Mouse (Mus musculus): ENCODE measurements around the gene Stau1. TPM values are rescaled to one million over a fixed set of nuclear protein-coding genes. Genes with fewer than 3 reads are reported as not detected.
A peak's percentile ranks its signal among the peaks of the same experiment; 100 is the strongest.

Gene Stau1
- polyA plus RNA-seq, 1 experiment from 2014 or later = 31.5 TPM

DNA sequence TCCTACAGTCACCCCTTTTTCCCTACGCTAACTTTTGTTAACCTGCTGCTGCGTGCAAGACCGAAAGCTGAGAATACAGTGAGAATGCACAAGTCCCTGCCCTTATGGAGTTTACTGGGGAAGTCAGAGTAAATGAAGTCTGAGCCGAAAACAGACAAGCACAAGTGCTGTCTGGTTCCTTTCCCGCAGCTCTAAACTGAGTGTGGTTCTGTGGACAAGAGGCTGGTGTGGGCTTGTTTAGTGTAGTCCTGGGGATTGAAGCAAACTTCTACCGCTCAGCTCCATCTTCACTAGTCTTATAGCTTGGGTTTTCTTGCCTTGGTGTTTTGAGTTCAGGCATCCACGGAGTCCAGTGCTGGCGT is 415 bp upstream of the Stau1 start:
- peak overlapping the region; percentile 85 for H3K4me2 ChIP-seq (ENCODE audit: low read depth, low read length)
- ATAC-seq (peak; percentile 18), DNase-seq (no peak)
- peak overlapping the region; percentile 97 for H3K9ac ChIP-seq (replicated peaks)
- H3K9me3 ChIP-seq (ENCODE audit: low read length) = no peaks in the 10 kb centered on the region
- H3K36me3 ChIP-seq (replicated peaks; ENCODE audit: insufficient read depth, low read length) = no peaks in the 10 kb centered on the region
- peak overlapping the region; percentile 97 for H3K4me3 ChIP-seq (ENCODE audit: low read depth, low read length)
- H3K27me3 ChIP-seq (ENCODE audit: insufficient read depth, low read length) = no peaks in the 10 kb centered on the region
- H3K27ac ChIP-seq (ENCODE audit: low read depth) = peak overlapping the region; percentile 81
- peaks cover 23% of the 10 kb centered on the region for H3K4me1 ChIP-seq (ENCODE audit: insufficient read depth)
- 36% methylated on average over 8 of the region's 8 CpGs for WGBS (ENCODE audit: insufficient replicate concordance)
- TF ChIP-seq CTCF (IDR thresholded peaks at IDR 0.05; ENCODE audit: low read depth) = no peak
- TF ChIP-seq EP300 (IDR thresholded peaks at IDR 0.05; ENCODE audit: low read depth) = no peak

DNA sequence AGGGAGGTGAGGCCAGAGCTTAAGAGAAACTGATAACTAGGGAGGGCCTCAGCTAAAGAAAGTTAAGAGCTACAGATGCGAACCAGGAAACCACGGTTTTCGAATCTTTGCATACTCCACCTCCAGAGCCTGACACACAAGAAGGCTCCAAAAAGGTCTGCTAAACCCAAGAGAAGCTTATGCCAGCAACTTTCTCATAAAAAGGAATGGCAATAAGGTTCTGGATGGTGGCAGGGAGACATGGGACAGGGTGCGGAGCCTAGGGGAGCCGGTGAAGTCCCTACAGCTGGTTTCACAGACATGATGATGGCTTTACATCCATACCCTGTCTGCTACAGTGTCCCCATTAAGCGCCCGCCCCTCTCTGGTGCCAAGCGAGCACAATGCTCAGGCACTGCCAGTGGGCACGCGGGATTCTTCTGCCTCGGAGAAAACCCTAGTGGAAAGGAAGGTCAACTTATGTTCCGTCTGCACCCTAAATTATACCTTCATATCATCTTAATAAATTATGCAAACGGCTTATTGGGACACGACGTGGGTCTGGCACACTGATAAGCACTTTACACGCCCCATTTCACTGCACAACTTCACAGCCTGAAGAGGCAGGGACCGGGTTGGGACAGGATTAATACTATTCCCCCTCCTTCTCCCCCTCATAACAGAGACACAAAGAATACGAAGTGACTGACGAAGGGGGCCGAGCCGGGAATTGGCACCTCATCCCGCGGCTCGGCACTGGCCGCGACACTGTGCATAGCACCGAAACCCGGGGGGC is 891 bp downstream of the Stau1 start:
- Histone ChIP-seq H3K27me3 (ENCODE audit: insufficient read depth, low read length) (no peaks in the 10 kb centered on the region), H3K36me3 (replicated peaks; ENCODE audit: insufficient read depth, low read length) (no peaks in the 10 kb centered on the region), H3K4me1 (ENCODE audit: insufficient read depth) (peaks cover 31% of the 10 kb centered on the region), H3K4me2 (ENCODE audit: low read depth, low read length) (peak overlapping the region; percentile 85), H3K4me3 (ENCODE audit: low read depth, low read length) (peak overlapping the region; percentile 97), H3K27ac (ENCODE audit: low read depth) (peak overlapping the region; percentile 97), H3K9ac (replicated peaks) (peak overlapping the region; percentile 97), H3K9me3 (ENCODE audit: low read length) (no peaks in the 10 kb centered on the region)
- no peak for TF ChIP-seq CTCF (IDR thresholded peaks at IDR 0.05; ENCODE audit: low read depth)
- 0 out of 2 replicates have a peak, but pooled peaks have one; percentile 20 for TF ChIP-seq EP300 (IDR thresholded peaks at IDR 0.05; ENCODE audit: low read depth)
- WGBS (ENCODE audit: insufficient replicate concordance) = 1% methylated on average over 28 of the region's 28 CpGs
- DNase-seq = peak; percentile 47
- peak; percentile 18 for ATAC-seq

DNA sequence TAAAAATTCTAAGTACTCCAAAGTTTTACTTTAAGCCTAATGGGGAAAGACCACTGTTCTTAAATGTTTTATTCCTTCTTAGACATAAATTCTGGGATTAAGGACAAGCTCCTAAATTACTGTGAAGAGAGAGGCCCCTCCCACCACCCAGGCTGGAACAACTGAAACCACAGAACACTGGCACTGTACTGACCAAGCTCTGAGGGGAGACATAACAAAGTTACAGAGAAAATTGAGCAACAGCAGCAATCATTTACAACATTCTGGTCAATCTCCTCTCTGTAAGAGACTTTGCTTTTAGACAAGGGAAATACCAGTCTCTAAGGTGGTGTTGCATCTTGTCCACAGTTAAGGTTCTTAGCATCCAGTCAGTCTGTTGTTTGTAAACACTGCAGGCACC is 4.2 kb downstream of the Stau1 start:
- Histone ChIP-seq H3K4me1 (ENCODE audit: insufficient read depth) (peaks cover 43% of the 10 kb centered on the region), H3K4me3 (ENCODE audit: low read depth, low read length) (no peak overlapping the region), H3K9me3 (ENCODE audit: low read length) (no peaks in the 10 kb centered on the region), H3K4me2 (ENCODE audit: low read depth, low read length) (peak overlapping the region; percentile 85), H3K27me3 (ENCODE audit: insufficient read depth, low read length) (no peaks in the 10 kb centered on the region), H3K27ac (ENCODE audit: low read depth) (peak overlapping the region; percentile 67), H3K9ac (replicated peaks) (no peak overlapping the region; the same call in 1 of the 2 replicates), H3K36me3 (replicated peaks; ENCODE audit: insufficient read depth, low read length) (no peaks in the 10 kb centered on the region)
- TF ChIP-seq CTCF (IDR thresholded peaks at IDR 0.05; ENCODE audit: low read depth) (no peak), EP300 (IDR thresholded peaks at IDR 0.05; ENCODE audit: low read depth) (no peak)
- DNase-seq = no peak
- 0 out of 2 replicates have a peak, but pooled peaks have one; percentile 9 for ATAC-seq

DNA sequence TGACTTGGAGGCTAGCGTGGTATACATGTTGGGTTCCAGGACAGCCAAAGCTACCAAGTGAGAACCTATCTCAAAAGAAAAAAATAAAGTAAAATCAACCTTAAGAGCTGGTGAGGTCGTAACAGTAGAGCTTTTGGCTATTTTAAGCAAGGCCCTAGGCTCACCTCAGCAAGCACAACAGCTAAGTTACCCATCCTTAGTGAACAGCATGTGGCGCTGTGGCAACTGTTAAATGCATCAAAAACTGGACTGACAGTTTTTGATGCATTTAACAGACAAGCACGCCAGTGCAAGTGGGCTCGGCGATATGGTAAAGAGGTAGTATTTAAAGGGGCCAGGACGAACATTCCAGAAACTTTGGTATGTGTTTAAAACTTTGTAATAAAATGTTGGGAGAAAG is 5.2 kb downstream of the Stau1 start:
- ATAC-seq (no peak), DNase-seq (no peak)
- no peak overlapping the region for H3K27ac ChIP-seq (ENCODE audit: low read depth)
- WGBS (ENCODE audit: insufficient replicate concordance) = 60% methylated on average over 7 of the region's 7 CpGs
- H3K4me3 ChIP-seq (ENCODE audit: low read depth, low read length) = no peak overlapping the region
- H3K4me2 ChIP-seq (ENCODE audit: low read depth, low read length) = 0 out of 2 replicates have a peak overlapping the region, but pooled peaks have one; percentile 4
- H3K36me3 ChIP-seq (replicated peaks; ENCODE audit: insufficient read depth, low read length) = no peaks in the 10 kb centered on the region
- H3K4me1 ChIP-seq (ENCODE audit: insufficient read depth) = peaks cover 43% of the 10 kb centered on the region
- no peak overlapping the region for H3K9ac ChIP-seq (replicated peaks)
- H3K27me3 ChIP-seq (ENCODE audit: insufficient read depth, low read length) = no peaks in the 10 kb centered on the region
- no peaks in the 10 kb centered on the region for H3K9me3 ChIP-seq (ENCODE audit: low read length)
- peak; percentile 54 for TF ChIP-seq CTCF (IDR thresholded peaks at IDR 0.05; ENCODE audit: low read depth)
- no peak for TF ChIP-seq EP300 (IDR thresholded peaks at IDR 0.05; ENCODE audit: low read depth)

DNA sequence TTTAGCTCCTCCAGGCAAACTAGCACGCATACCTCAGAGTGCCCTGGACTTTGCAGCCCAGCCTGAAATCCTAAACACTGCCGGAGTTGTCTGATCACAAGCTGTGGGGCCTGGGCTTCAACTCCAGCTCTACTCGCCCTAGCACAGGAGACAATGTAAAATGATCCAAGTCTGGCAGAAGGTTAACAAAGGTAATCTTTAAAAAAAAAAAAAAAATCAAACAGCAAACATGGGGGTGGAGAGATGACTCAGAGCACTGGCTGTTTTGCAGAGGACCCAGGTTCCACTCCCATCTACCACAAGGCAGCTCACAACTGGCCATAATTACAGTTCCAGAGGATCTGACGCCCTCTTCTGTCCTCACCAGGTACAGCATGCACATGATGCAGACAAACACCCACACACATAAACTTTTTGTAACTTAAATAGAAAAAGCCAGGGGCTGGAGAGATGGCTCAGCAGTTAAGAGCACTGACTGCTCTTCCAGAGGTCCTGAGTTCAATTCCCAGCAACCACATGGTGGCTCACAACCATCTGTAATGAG is 12.7 kb downstream of the Stau1 start:
- no peak for DNase-seq
- H3K27ac ChIP-seq (ENCODE audit: low read depth) = 0 out of 2 replicates have a peak overlapping the region, but pooled peaks have one; percentile 22

DNA sequence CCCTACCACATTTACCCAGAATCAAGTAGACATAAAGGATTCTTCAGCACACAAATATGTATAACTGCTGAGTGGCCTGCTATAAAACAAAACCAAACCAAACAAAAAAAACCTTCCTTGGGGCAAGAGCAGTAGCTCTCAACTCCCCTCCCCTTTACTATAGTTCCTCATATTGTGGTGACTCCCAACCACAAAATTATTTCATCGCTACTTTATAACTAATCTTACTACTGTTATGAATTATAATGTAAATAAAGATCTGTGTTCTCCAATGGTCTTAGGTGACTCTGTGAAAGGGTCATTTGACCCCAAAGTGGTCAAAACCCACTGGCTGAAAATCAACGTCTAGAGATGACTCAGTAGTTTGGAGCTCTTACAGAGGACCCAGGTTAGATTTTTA is 15.9 kb downstream of the Stau1 start:
- 52% methylated on average over 2 of the region's 2 CpGs for WGBS (ENCODE audit: insufficient replicate concordance)
- TF ChIP-seq CTCF (IDR thresholded peaks at IDR 0.05; ENCODE audit: low read depth) (no peak), EP300 (IDR thresholded peaks at IDR 0.05; ENCODE audit: low read depth) (no peak)
- no peak for DNase-seq
- no peak for ATAC-seq
- Histone ChIP-seq H3K27ac (ENCODE audit: low read depth) (no peak overlapping the region), H3K9ac (replicated peaks) (no peak overlapping the region), H3K27me3 (ENCODE audit: insufficient read depth, low read length) (no peaks in the 10 kb centered on the region), H3K9me3 (ENCODE audit: low read length) (no peaks in the 10 kb centered on the region), H3K4me3 (ENCODE audit: low read depth, low read length) (no peak overlapping the region), H3K4me2 (ENCODE audit: low read depth, low read length) (no peak overlapping the region), H3K36me3 (replicated peaks; ENCODE audit: insufficient read depth, low read length) (no peaks in the 10 kb centered on the region), H3K4me1 (ENCODE audit: insufficient read depth) (peaks cover 30% of the 10 kb centered on the region)

More for the DNA sequence above, 12.7 kb downstream of the Stau1 start:
- Histone ChIP-seq H3K4me2 (ENCODE audit: low read depth, low read length) (no peak overlapping the region), H3K4me3 (ENCODE audit: low read depth, low read length) (no peak overlapping the region), H3K27me3 (ENCODE audit: insufficient read depth, low read length) (no peaks in the 10 kb centered on the region), H3K9me3 (ENCODE audit: low read length) (no peaks in the 10 kb centered on the region), H3K4me1 (ENCODE audit: insufficient read depth) (peaks cover 6% of the 10 kb centered on the region), H3K9ac (replicated peaks) (no peak overlapping the region), H3K36me3 (replicated peaks; ENCODE audit: insufficient read depth, low read length) (no peaks in the 10 kb centered on the region)
- ATAC-seq = peak; percentile 45; the same call in 1 of the 2 replicates
- WGBS (ENCODE audit: insufficient replicate concordance) = 54% methylated on average over 4 of the region's 4 CpGs
- TF ChIP-seq EP300 (IDR thresholded peaks at IDR 0.05; ENCODE audit: low read depth) = no peak
- TF ChIP-seq CTCF (IDR thresholded peaks at IDR 0.05; ENCODE audit: low read depth) = peak; percentile 41

Measured in liver, postnatal 0 days (tissue).